10 mouse cellular contexts compared by ENCODE assay signal in genomic region chr14:54817791-54818190, GRCm38 (mm10). TPM values are rescaled to one million over a fixed set of nuclear protein-coding genes. Genes with fewer than 3 reads are reported as not detected.
DNase-seq lines count a peak whose midpoint lies in the region; ATAC-seq lines count a peak whose summit lies in the region.
"Had no signal": no experiment of that assay in that cellular context is flagged by ENCODE, and none has a peak within 500 bp of the region (broad histone marks: within the 10 kb centered on the region; RNA-seq: fewer than 3 reads in every experiment).

No protein-coding gene starts in this region.

- peak; percentile 94 for ATAC-seq in common myeloid progenitor, adult 5-6 weeks (replicated peaks; ENCODE audit: low read depth, poor library complexity, severe bottlenecking)

- DNase-seq in gastrocnemius, adult 18-20 months (ENCODE audit: low spot score): peak; percentile 9
- no peak for DNase-seq in gastrocnemius, postnatal 4 days (ENCODE audit: low spot score in 2 of 2)
- peak; percentile 18 for DNase-seq in ovary, postnatal 14 days (ENCODE audit: low spot score)
- no peak for DNase-seq in ovary, adult 18-20 months (ENCODE audit: low spot score)
- DNase-seq in kidney, postnatal 4 days: peak; percentile 41 to 57
- DNase-seq in skeletal muscle tissue, adult 2 months (ENCODE audit: low read depth, low spot score): peak; percentile 13
- no peak for DNase-seq in spleen, postnatal 4 days (ENCODE audit: low spot score in 2 of 2)

RNA-seq across cellular contexts. Expression of gene Rnf212b, which starts 3.9 kb away (rescaled TPM):
- total RNA-seq in gastrocnemius, adult 18-20 months (2021): 1 to 10 TPM; 3.0 to 4.1 TPM
- total RNA-seq in gastrocnemius, postnatal 4 days (2021): not detected
- not detected in 2 replicates for total RNA-seq in common myeloid progenitor, adult 5-6 weeks (2017)
- total RNA-seq: layer of hippocampus, postnatal 25 days; neutrophil, adult 5-6 weeks had no signal

RNA-seq across cellular contexts. Expression of gene Slc7a8, which starts 36.0 kb away (rescaled TPM):
- total RNA-seq in gastrocnemius, adult 18-20 months (2021): 10 to 100 TPM; 10.7 to 24.4 TPM
- total RNA-seq in gastrocnemius, postnatal 4 days (2021): 1 to 10 TPM; 6.5 to 8.8 TPM
- total RNA-seq in common myeloid progenitor, adult 5-6 weeks (2017): 4.4 and 5.5 TPM in 2 replicates

RNA-seq across cellular contexts. Expression of gene Homez, which starts 53.0 kb away (rescaled TPM):
- 1 to 10 TPM; 4.3 to 5.1 TPM for total RNA-seq in gastrocnemius, adult 18-20 months (2021)
- total RNA-seq in gastrocnemius, postnatal 4 days (2021): 1 to 10 TPM; 8.0 to 9.3 TPM
- 12.5 and 15.6 TPM in 2 replicates for total RNA-seq in common myeloid progenitor, adult 5-6 weeks (2017)

RNA-seq across cellular contexts. Expression of gene Ppp1r3e, which starts 59.6 kb away (rescaled TPM):
- total RNA-seq in gastrocnemius, adult 18-20 months (2021): 1 to 10 TPM; 2.4 to 4.5 TPM
- total RNA-seq in gastrocnemius, postnatal 4 days (2021): 1 to 10 TPM; 8.1 to 9.2 TPM
- 5.4 TPM in 1 of 2 replicates, not detected in the other for total RNA-seq in common myeloid progenitor, adult 5-6 weeks (2017)

Comparison
In these comparisons a context has a peak if more than half of its experiments do, and no peak if none do; other contexts are left out.
1. DNase-seq: peak in gastrocnemius, adult 18-20 months (single experiment), ovary, postnatal 14 days (single experiment), kidney, postnatal 4 days (2 of 2) and skeletal muscle tissue, adult 2 months (single experiment); none in gastrocnemius, postnatal 4 days (0 of 2), ovary, adult 18-20 months (single experiment) and spleen, postnatal 4 days (0 of 2).